Mouse (Mus musculus) liver, embryonic 14.5 days (tissue): ENCODE measurements around the gene 4930469K13Rik. TPM values are rescaled to one million over a fixed set of nuclear protein-coding genes. Genes with fewer than 3 reads are reported as not detected.

Experiments used
- ATAC-seq: fragments of 200-750 bp; cut with Nextera tagmentation; 2 replicates; pipeline ENCODE4 v1.8.0; 2017; ENCODE audit warnings: moderate number of reproducible peaks, mild to moderate bottlenecking, moderate library complexity; ENCODE audit not compliant: insufficient read depth
- DNase-seq, 3 experiments: peaks; one replicate each; pipeline ENCODE4 v3.0.0-alpha.2; 2012 to 2013; ENCODE audit warnings: low read depth in 3 of 3, low spot score in 3 of 3
- H3K27ac ChIP-seq: fragments of 300-500 bp; sonication (generic); 2 replicates; pipeline ENCODE4 v1.5.1; 2014; ENCODE audit warnings: moderate library complexity, mild to moderate bottlenecking, control low read depth, inconsistent platforms
- H3K27me3 ChIP-seq: fragments of 300-500 bp; sonication (generic); 2 replicates; pipeline ENCODE4 v1.6.1; 2014; ENCODE audit warnings: mild to moderate bottlenecking, low read length, moderate library complexity; ENCODE audit not compliant: control insufficient read depth, insufficient read depth
- H3K36me3 ChIP-seq: fragments of 300-500 bp; sonication (generic); replicated peaks from 2 replicates; pipeline ENCODE4 v1.6.1; 2014; ENCODE audit warnings: low read depth; ENCODE audit not compliant: control insufficient read depth, insufficient read depth
- H3K4me1 ChIP-seq, 2 experiments: fragments of 200-500 bp in 1 of 2; fragments of 300-500 bp in 1 of 2; sonication (generic) in 1 of 2; replicated peaks; 2 replicates each; pipeline ENCODE4 v1.6.1; 2012 to 2014; ENCODE audit warnings: antibody characterized with exemption in 1 of 2, inconsistent platforms in 1 of 2, low read length in 1 of 2; ENCODE audit not compliant: control insufficient read depth in 2 of 2, insufficient read depth in 2 of 2
- H3K4me2 ChIP-seq: fragments of 300-500 bp; sonication (generic); 2 replicates; pipeline ENCODE4 v1.6.1; 2014; ENCODE audit warnings: low read depth, mild to moderate bottlenecking, control low read depth, moderate library complexity
- H3K4me3 ChIP-seq, 2 experiments: fragments of 200-500 bp in 1 of 2; fragments of 300-500 bp in 1 of 2; sonication (generic) in 1 of 2; 2 replicates each; pipeline ENCODE4 v1.5.1; 2012 to 2014; ENCODE audit warnings: low read depth in 2 of 2, low read length in 2 of 2, mild to moderate bottlenecking in 2 of 2, control low read depth in 1 of 2, inconsistent platforms in 1 of 2, moderate library complexity in 1 of 2; ENCODE audit not compliant: insufficient read depth in 1 of 2
- H3K9ac ChIP-seq: fragments of 300-500 bp; sonication (generic); replicated peaks from 2 replicates; pipeline ENCODE4 v1.6.1; 2014; ENCODE audit warnings: mild to moderate bottlenecking, control low read depth, moderate library complexity
- H3K9me3 ChIP-seq: fragments of 300-500 bp; sonication (generic); 2 replicates; pipeline ENCODE4 v1.6.1; 2016; ENCODE audit warnings: low read length, mixed read lengths; ENCODE audit not compliant: control insufficient read depth
- CTCF ChIP-seq: IDR thresholded peaks from 2 replicates; pipeline ENCODE4 v1.5.1; 2016; ENCODE audit warnings: antibody characterized with exemption, low read depth, control low read depth
- EP300 ChIP-seq: IDR thresholded peaks from 2 replicates; pipeline ENCODE4 v1.6.1; 2016; ENCODE audit warnings: antibody characterized with exemption, low read depth
- WGBS: fragments of 180-500 bp; shearing (Covaris S2); extraction: QIAGEN DNeasy Blood & Tissue Kit; methylation state at CpG from one replicate; pipeline ENCODE4 v1.1.7; 2014; ENCODE audit not compliant: insufficient replicate concordance; 5-methylcytosine and 5-hydroxymethylcytosine counted together
- polyA plus RNA-seq, 2 experiments: library from polyadenylated mRNA; depleted of rRNA in 1 of 2; stranded (reverse) in 1 of 2; unstranded in 1 of 2; fragments of >200 nt; fragmentation: Nextera tagmentation in 1 of 2; extraction: Ambion mirVana in 1 of 2; gene quantifications; 2 replicates each; pipeline versions ENCODE4 v1.2.1 to v1.2.3; 2012 to 2014

Gene 4930469K13Rik
- polyA plus RNA-seq, 2 experiments = not detected

DNA sequence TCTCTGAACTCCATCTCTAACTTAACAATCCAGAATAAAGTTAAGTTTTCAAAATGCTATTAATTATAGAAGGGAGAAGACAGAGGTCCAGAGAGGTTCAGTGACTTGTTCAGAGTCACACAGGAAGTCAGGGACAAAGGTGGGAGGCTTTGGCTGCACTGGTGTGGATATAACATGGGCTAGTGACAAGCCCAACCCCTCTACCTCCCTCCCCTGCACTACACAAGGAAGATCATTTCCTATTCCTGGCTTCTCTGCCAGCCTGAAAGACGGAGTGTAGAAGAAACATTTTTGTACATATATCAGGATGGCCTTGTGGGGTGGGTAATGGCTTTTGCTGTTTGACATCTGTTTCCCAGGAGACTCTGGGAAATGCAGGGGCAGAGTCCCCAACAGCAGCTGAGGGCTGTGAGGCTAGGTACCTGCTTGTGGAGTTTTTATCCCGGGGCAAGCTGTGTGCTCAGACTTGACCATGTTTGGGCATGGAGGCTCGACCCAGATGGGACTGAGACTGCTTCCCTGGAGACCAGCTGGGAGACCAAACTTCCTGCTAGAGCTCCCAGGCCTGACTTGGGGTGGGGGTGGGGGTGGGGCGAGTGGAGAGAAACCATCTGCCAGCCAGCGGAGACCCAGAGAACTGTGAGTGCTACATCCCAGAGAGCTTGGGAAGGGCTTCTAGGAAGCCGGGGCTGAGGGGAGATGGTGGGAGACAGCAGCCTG is 135.5 kb downstream of the 4930469K13Rik start, which contains the start of gene Kcnmb1:
TSS of gene Kcnmb1 (plus strand) at position 326 of the 720 bp plus-strand sequence.
- no peak for TF ChIP-seq CTCF
- no peak for TF ChIP-seq EP300
- WGBS = 28% methylated on average over 6 of the region's 6 CpGs
- H3K27me3 ChIP-seq = no peaks in the 10 kb centered on the region
- H3K9me3 ChIP-seq = no peaks in the 10 kb centered on the region
- no peak within 1 kb of the TSS for H3K4me3 ChIP-seq
- H3K9ac ChIP-seq = no peak within 1 kb of the TSS
- no peaks in the 10 kb centered on the region for H3K4me1 ChIP-seq
- no peak within 1 kb of the TSS for H3K27ac ChIP-seq
- no peak for DNase-seq
- no peaks in the 10 kb centered on the region for H3K36me3 ChIP-seq
- H3K4me2 ChIP-seq = no peak within 1 kb of the TSS
- no peak for ATAC-seq

DNA sequence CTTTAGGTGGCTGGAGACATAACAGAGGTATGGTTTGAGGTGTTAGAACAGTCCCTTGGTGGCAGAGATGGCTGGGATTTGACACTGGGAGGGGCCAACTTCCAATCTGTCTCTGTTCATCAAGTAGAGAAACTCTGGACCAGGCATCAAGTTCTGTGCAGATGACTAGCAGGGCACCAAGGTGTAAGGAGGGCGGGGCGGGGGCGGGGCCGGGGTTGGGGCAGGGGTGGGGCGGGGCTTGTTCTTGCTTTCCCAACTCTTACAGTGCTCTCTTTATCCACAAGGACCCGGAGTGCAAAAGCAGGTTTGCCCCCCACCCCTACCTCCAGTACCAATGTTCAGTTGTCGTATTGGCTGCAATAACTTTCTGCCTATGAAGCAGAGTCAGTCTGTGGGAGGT is 136.2 kb downstream of the 4930469K13Rik start:
- DNase-seq (no peak), ATAC-seq (no peak)
- WGBS = 25% methylated on average over 7 of the region's 7 CpGs
- Histone ChIP-seq H3K4me3 (no peak overlapping the region), H3K4me1 (no peaks in the 10 kb centered on the region), H3K9ac (no peak overlapping the region), H3K4me2 (no peak overlapping the region), H3K36me3 (no peaks in the 10 kb centered on the region), H3K9me3 (no peaks in the 10 kb centered on the region), H3K27me3 (no peaks in the 10 kb centered on the region), H3K27ac (no peak overlapping the region)
- no peak for TF ChIP-seq CTCF
- no peak for TF ChIP-seq EP300

DNA sequence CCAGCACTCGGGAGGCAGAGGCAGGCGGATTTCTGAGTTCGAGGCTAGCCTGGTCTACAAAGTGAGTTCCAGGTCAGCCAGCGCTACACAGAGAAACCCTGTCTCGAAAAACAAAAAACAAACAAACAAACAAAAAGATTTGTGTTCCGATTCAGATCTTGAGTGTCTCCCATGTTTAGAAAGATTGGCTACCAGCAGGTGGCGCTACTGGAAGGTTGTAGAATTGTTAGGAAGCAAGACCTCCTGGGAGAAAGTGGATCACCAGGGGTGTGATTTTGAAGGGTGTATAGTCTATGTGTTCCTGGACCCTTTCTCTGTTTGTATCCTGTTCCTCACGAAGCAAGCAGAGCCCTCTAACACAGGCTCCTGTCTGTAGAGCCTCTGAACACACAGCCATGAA is 139.6 kb downstream of the 4930469K13Rik start:
- H3K4me2 ChIP-seq = no peak overlapping the region
- no peaks in the 10 kb centered on the region for H3K36me3 ChIP-seq
- whole genome bisulfite sequencing = 46% methylated on average over 8 of the region's 8 CpGs
- no peak overlapping the region for H3K4me3 ChIP-seq
- no peaks in the 10 kb centered on the region for H3K4me1 ChIP-seq
- ATAC-seq = no peak
- H3K9ac ChIP-seq = no peak overlapping the region
- TF ChIP-seq EP300 = no peak
- peak; percentile 69 for TF ChIP-seq CTCF
- no peaks in the 10 kb centered on the region for H3K9me3 ChIP-seq
- no peaks in the 10 kb centered on the region for H3K27me3 ChIP-seq
- no peak overlapping the region for H3K27ac ChIP-seq
- DNase-seq = no peak

DNA sequence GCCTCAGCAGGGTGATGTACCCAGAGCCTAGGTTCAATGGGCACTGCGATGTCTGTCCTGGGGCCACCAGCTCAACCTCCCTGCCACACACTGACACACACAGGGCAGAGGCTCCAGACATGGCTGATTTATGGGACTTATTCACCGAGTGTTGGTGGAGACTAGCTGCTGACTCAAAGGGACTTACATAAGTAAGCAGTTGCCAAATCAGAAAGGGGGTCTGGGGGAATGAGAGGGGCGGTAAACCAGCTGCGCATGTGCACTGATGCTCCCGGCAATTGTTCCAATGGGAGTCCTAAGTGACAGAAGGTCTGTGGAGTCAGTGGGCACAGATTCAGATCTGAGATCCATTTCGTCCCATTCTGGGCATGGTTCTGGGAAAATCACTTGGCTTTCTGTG is 140.8 kb downstream of the 4930469K13Rik start:
- WGBS = 64% methylated on average over 6 of the region's 6 CpGs
- ATAC-seq = no peak

DNA sequence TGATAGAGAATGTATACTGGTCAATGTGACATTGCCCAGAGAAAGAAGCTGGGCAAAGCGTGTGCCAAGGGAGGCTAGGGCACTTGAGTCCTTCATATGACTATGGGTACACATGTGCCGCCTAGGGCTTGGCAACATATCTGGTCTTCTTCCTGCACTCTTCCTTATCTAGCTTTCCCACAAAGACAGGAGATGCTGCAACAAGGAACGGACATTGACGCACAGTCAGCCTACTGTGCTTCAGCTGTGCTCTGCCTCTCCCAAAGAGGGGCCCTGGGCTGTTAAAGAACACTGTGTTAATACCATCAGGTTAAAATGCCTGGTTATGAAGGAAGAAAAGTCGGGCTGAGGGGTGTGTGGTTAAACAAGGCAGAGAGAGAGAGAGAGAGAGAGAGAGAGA is 141.7 kb downstream of the 4930469K13Rik start:
- no peak overlapping the region for H3K4me3 ChIP-seq
- H3K4me2 ChIP-seq = no peak overlapping the region
- H3K36me3 ChIP-seq = no peaks in the 10 kb centered on the region
- no peak overlapping the region for H3K27ac ChIP-seq
- ATAC-seq (no peak), DNase-seq (no peak)
- TF ChIP-seq EP300 (no peak), CTCF (no peak)
- WGBS = 41% methylated on average over 5 of the region's 5 CpGs
- H3K9ac ChIP-seq = no peak overlapping the region
- H3K4me1 ChIP-seq = no peaks in the 10 kb centered on the region
- no peaks in the 10 kb centered on the region for H3K27me3 ChIP-seq
- H3K9me3 ChIP-seq = no peaks in the 10 kb centered on the region

More for the DNA sequence above, 140.8 kb downstream of the 4930469K13Rik start:
- Histone ChIP-seq H3K27me3 (no peaks in the 10 kb centered on the region), H3K4me1 (no peaks in the 10 kb centered on the region), H3K36me3 (no peaks in the 10 kb centered on the region), H3K9me3 (no peaks in the 10 kb centered on the region), H3K4me2 (no peak overlapping the region), H3K27ac (no peak overlapping the region), H3K4me3 (no peak overlapping the region), H3K9ac (no peak overlapping the region)
- TF ChIP-seq EP300 (no peak), CTCF (no peak)
- no peak for DNase-seq
